Mouse (Mus musculus) embryonic facial prominence, embryonic 15.5 days (tissue): ENCODE results near the gene Rnf111. TPM values are rescaled to one million over a fixed set of nuclear protein-coding genes. Genes with fewer than 3 reads are reported as not detected.

Source experiments
- ATAC-seq: fragments of 200-750 bp; cut with Nextera tagmentation; 2 replicates; pipeline ENCODE4 v1.8.0; 2017; ENCODE audit warnings: low read depth, moderate TSS enrichment; ENCODE audit not compliant: insufficient number of reproducible peaks, low FRiP score, low TSS enrichment
- H3K27ac ChIP-seq: fragments of 300-500 bp; sonication (generic); replicated peaks from 2 replicates; pipeline ENCODE4 v1.5.1; 2015; ENCODE audit warnings: mild to moderate bottlenecking, inconsistent platforms
- H3K27me3 ChIP-seq: fragments of 300-500 bp; sonication (generic); 2 replicates; pipeline ENCODE4 v1.6.1; 2015; ENCODE audit warnings: inconsistent platforms
- H3K36me3 ChIP-seq: fragments of 300-500 bp; sonication (generic); 2 replicates; pipeline ENCODE4 v1.6.1; 2015; ENCODE audit warnings: mild to moderate bottlenecking, inconsistent platforms
- H3K4me1 ChIP-seq: fragments of 300-500 bp; sonication (generic); 2 replicates; pipeline ENCODE4 v1.6.1; 2015; ENCODE audit warnings: inconsistent platforms
- H3K4me2 ChIP-seq: fragments of 300-500 bp; sonication (generic); replicated peaks from 2 replicates; pipeline ENCODE4 v1.6.1; 2015; ENCODE audit warnings: mild to moderate bottlenecking, inconsistent platforms
- H3K4me3 ChIP-seq: fragments of 300-500 bp; sonication (generic); replicated peaks from 2 replicates; pipeline ENCODE4 v1.5.1; 2015; ENCODE audit warnings: mild to moderate bottlenecking, inconsistent platforms
- H3K9ac ChIP-seq: fragments of 300-500 bp; sonication (generic); 2 replicates; pipeline ENCODE4 v1.6.1; 2015; ENCODE audit warnings: inconsistent platforms
- H3K9me3 ChIP-seq: fragments of 300-500 bp; sonication (generic); replicated peaks from 2 replicates; pipeline ENCODE4 v1.6.1; 2016; ENCODE audit warnings: inconsistent platforms
- WGBS: fragments of 180-500 bp; shearing (Covaris S2); methylation state at CpG from one replicate; pipeline ENCODE4 v1.1.7; 2015; 5-methylcytosine and 5-hydroxymethylcytosine counted together
- microRNA-seq: library from miRNA; unstranded; fragments of <30 nt; microRNA quantifications from one replicate; pipeline ENCODE4, GENCODE M21; 2016; ENCODE audit warnings: borderline number of aligned reads
- polyA plus RNA-seq: library from polyadenylated mRNA; unstranded; fragments of >200 nt; fragmentation: Nextera tagmentation; extraction: Ambion mirVana; gene quantifications from 2 replicates; pipeline ENCODE4 v1.2.1, GENCODE M21; 2015

The Rnf111 gene
- polyA plus RNA-seq, 1 experiment from 2014 or later: 28.9 TPM

DNA sequence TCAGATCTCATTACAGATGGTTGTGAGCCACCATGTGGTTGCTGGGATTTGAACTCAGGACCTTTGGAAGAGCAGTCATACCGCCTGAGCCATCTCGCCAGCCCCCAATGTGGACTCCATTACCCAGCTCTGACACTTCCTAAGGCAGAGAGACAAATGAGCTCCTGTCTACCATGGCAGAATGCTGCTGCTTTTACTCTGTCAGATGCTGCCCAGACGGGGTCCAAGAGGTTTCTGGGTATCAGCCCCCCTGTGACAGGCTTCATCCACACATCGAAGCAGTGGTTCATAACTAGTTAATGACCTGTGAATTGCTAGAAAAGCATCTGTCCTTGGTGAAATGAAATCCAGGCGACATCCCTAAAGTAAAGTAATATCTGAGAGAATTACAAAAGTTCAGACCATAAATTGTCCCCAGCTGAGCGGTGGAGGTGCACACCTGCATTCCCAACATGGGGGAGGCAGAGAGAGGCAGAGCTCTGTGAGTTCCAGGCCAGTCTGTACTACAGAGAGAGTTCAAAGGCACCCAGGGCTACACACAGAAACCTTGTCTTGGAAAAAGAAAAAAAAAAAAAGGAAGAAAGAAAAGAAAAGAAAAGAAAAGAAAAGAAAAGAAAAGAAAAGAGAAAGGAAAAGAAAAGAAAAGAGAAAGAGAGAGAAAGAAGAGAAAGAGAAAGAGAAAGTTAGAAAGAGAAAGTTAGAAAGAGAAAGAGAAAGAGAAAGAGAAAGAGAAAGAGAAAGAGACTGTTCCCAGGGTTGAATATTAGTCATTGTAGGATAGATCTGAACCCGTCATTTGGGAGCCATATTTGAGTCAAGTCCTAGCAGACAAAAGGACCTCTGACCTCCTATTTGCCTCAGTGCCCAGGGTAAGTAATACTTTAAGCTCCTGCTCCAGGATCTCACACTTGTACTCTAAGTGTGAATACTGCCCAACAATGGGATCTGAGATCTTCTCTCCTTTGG lies 123.7 kb downstream of the Rnf111 start:
- Histone ChIP-seq H3K36me3 (peaks cover 62% of the 10 kb centered on the region), H3K27me3 (no peaks in the 10 kb centered on the region), H3K27ac (no peak overlapping the region), H3K9ac (no peak overlapping the region), H3K4me3 (no peak overlapping the region), H3K4me1 (no peaks in the 10 kb centered on the region), H3K9me3 (no peaks in the 10 kb centered on the region), H3K4me2 (no peak overlapping the region)
- WGBS: 70% methylated on average over 7 of the region's 7 CpGs
- ATAC-seq: no peak

Small RNAs within 50 kb of the gene (microRNA-seq; reads per million reads assigned to microRNA genes)
- gene Mir5626: 2.1 reads per million, percentile 7 among the genes with 10 or more reads in this experiment

Other genes starting within 250 kb of the Rnf111 start
- gene Ccnb2, start 82.2 kb downstream of the Rnf111 start, polyA plus RNA-seq: 133 and 134 TPM in 2 replicates
- 55.1 and 58.7 TPM in 2 replicates for gene Sltm, start 39.0 kb upstream of the Rnf111 start, polyA plus RNA-seq
- 0.34 and 1.1 TPM in 2 replicates for gene Gm10642, start 152.5 kb upstream of the Rnf111 start, polyA plus RNA-seq
- 18.1 and 18.2 TPM in 2 replicates for gene Mindy2, start 153.4 kb upstream of the Rnf111 start, polyA plus RNA-seq
- gene Adam10, start 175.3 kb upstream of the Rnf111 start, polyA plus RNA-seq: 60.6 and 61.8 TPM in 2 replicates